Mouse (Mus musculus) erythroblast, adult 5-6 weeks (primary cell): ENCODE data around the gene Lrrc75b. TPM values are rescaled to one million over a fixed set of nuclear protein-coding genes. Genes with fewer than 3 reads are reported as not detected.
"Not testable (repeated sequence)": the region's sequence is repeated elsewhere in the genome, so short reads cannot be mapped to it uniquely, and the experiment has no call there.

Source experiments
- ATAC-seq: replicated peaks from 2 replicates; pipeline ENCODE4 v1.8.0; 2016; ENCODE audit warnings: moderate number of reproducible peaks, mild to moderate bottlenecking, moderate TSS enrichment, inconsistent platforms; ENCODE audit not compliant: poor library complexity, low FRiP score, severe bottlenecking
- total RNA-seq, 2 experiments: library from RNA; stranded (forward) in 1 of 2; stranded (reverse) in 1 of 2; fragments of 150-400 nt in 1 of 2; fragments of 200-764, 138-1000 nt in 1 of 2; gene quantifications; 2 replicates each; pipeline versions ENCODE4 v1.2.3 to v1.2.4; 2015 to 2017; ENCODE audit warnings: low replicate concordance in 2 of 2

The Lrrc75b gene
- total RNA-seq, 2 experiments from 2014 or later = not detected

- no peak for ATAC-seq
Measured at GRCm38 (mm10) chr10:75547901-75548300, 12.2 kb downstream of the Lrrc75b start.

- ATAC-seq = no peak; the same call in 1 of the 2 replicates
Measured at GRCm38 (mm10) chr10:75536123-75536522, 24.0 kb downstream of the Lrrc75b start.

- no peak for ATAC-seq
Measured at GRCm38 (mm10) chr10:75535423-75535822, 24.7 kb downstream of the Lrrc75b start.

- no peak for ATAC-seq
Measured at GRCm38 (mm10) chr10:75534934-75535333, 25.2 kb downstream of the Lrrc75b start.

GRCm38 (mm10) chr10:75534216-75534615, 25.9 kb downstream of the Lrrc75b start:
- ATAC-seq = no peak

GRCm38 (mm10) chr10:75531532-75532090, 28.5 kb downstream of the Lrrc75b start:
- ATAC-seq = no peak

GRCm38 (mm10) chr10:75530322-75530721, 29.8 kb downstream of the Lrrc75b start:
- no peak for ATAC-seq

GRCm38 (mm10) chr10:75525450-75525849, 34.7 kb downstream of the Lrrc75b start:
- ATAC-seq = not testable (repeated sequence)

- ATAC-seq = no peak
Measured at GRCm38 (mm10) chr10:75521643-75522042, 38.5 kb downstream of the Lrrc75b start.

GRCm38 (mm10) chr10:75520581-75520980, 39.5 kb downstream of the Lrrc75b start:
- ATAC-seq = no peak

GRCm38 (mm10) chr10:75517758-75518143, 42.4 kb downstream of the Lrrc75b start, which contains the start of gene Gucd1:
Gene Gucd1 (minus strand): TSS chr10:75517972.
- peak; percentile 77 for ATAC-seq

GRCm38 (mm10) chr10:75517073-75517757, 42.9 kb downstream of the Lrrc75b start, which contains the start of gene Snrpd3:
Gene Snrpd3 (plus strand): TSS chr10:75517551.
- peak; percentile 74 for ATAC-seq

- no peak for ATAC-seq
Measured at GRCm38 (mm10) chr10:75516724-75517072, 43.4 kb downstream of the Lrrc75b start.

GRCm38 (mm10) chr10:75516038-75516723, 43.9 kb downstream of the Lrrc75b start:
- peak; percentile 13; the same call in 1 of the 2 replicates for ATAC-seq

- peak; percentile 58 for ATAC-seq
Measured at GRCm38 (mm10) chr10:75515216-75516037, 44.7 kb downstream of the Lrrc75b start.

- ATAC-seq = no peak
Measured at GRCm38 (mm10) chr10:75514361-75514760, 45.8 kb downstream of the Lrrc75b start.

- no peak for ATAC-seq
Measured at GRCm38 (mm10) chr10:75513306-75514067, 46.6 kb downstream of the Lrrc75b start.

GRCm38 (mm10) chr10:75512796-75513195, 47.3 kb downstream of the Lrrc75b start:
- ATAC-seq = no peak

- no peak for ATAC-seq
Measured at GRCm38 (mm10) chr10:75511897-75512296, 48.2 kb downstream of the Lrrc75b start.
